Mouse (Mus musculus): ENCODE results near the gene Bcl2l11.

- TF ChIP-seq MAX (IDR thresholded peaks at IDR 0.05) (no peak), CTCF (IDR thresholded peaks at IDR 0.05; ENCODE audit: control insufficient read depth, insufficient read depth, insufficient read length) (no peak), MYOG (IDR thresholded peaks at IDR 0.05; ENCODE audit: control insufficient read depth, extremely low read depth, insufficient read length) (no peak), USF1 (IDR thresholded peaks at IDR 0.05; ENCODE audit: low read depth) (no peak), CEBPB (IDR thresholded peaks at IDR 0.05; ENCODE audit: low read depth) (peak; percentile 29), MYOD1 (IDR thresholded peaks at IDR 0.05; ENCODE audit: control insufficient read depth, insufficient read length, low read depth) (no peak), FOSL1 (IDR thresholded peaks at IDR 0.05; ENCODE audit: insufficient read depth, low read length, poor library complexity, severe bottlenecking) (peak; percentile 23)
Observed at GRCm38 (mm10) chr2:128209841-128210329, 84.0 kb downstream of the Bcl2l11 start.
